Mouse (Mus musculus): ENCODE data around the gene Rims4. TPM values are rescaled to one million over a fixed set of nuclear protein-coding genes. Genes with fewer than 3 reads are reported as not detected.
A peak's percentile ranks its signal among the peaks of the same experiment; 100 is the strongest.

Rims4 gene
- polyA plus RNA-seq (2015; fragmentation: Nextera tagmentation; extraction: Ambion mirVana), result 0.25 and 0.29 TPM in 2 replicates

DNA sequence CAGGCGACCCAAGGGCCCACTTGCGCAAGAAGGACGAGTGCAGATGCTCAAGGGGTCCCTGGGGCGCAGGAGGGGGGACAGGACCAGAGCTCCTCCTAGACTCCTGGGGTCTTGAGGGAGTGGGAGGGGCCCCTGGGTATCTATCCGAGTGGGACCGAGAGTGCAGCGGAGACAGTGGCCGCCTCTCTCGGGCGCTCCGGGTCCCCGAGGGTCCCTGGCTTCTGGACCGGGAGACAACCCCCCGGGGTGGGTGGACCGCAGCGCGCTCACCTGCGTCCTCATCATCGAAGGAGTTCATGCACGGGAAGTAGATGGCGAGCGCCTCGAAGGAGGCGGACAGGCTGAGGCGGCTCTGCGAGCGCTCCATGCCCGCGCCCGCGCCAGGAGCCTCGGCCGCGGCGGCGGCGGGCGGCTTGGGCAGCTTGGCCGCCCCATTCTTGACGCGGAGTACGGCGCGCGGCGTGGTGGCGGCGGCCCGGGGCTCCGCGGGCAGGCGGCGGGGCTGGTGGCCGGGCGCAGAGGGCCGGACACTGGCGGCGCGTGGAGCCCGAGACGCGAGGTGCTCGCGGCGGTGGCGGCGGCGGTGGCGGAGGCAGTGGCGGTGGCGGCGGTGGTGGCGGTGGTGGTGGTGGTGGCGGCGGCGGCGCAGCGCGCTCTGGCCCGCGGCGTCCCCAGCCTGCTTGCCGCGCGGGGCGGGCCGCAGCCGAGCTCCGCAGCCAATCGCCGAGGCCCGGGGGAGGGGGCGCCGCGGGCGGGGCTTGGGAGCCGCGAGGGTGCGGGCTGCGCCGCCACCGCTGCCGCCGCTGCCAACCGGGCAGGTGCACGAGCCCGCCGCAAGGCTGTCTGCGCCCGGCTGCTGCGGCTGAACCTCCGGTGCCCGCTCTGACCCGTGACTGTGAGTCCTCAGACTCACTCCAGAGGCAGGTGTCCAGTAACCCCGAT lies at the start of gene Rims4:
Gene Rims4 (minus strand): TSS at position 367 of the 942 bp plus-strand sequence.
- H3K27ac ChIP-seq, result no peak within 1 kb of the TSS
- peak; percentile 66 for ATAC-seq (ENCODE audit: low FRiP score, low read depth)
- H3K9ac ChIP-seq, result peak within 1 kb of the TSS; percentile 55
- 2% methylated on average over 63 of the region's 115 CpGs for WGBS
- H3K4me3 ChIP-seq, result peak within 1 kb of the TSS; percentile 59
- peaks cover 97% of the 10 kb centered on the region for H3K27me3 ChIP-seq
- no peaks in the 10 kb centered on the region for H3K9me3 ChIP-seq
- H3K36me3 ChIP-seq, result no peaks in the 10 kb centered on the region
- peaks cover 14% of the 10 kb centered on the region for H3K4me1 ChIP-seq
- peak within 1 kb of the TSS; percentile 97 for H3K4me2 ChIP-seq (replicated peaks)

DNA sequence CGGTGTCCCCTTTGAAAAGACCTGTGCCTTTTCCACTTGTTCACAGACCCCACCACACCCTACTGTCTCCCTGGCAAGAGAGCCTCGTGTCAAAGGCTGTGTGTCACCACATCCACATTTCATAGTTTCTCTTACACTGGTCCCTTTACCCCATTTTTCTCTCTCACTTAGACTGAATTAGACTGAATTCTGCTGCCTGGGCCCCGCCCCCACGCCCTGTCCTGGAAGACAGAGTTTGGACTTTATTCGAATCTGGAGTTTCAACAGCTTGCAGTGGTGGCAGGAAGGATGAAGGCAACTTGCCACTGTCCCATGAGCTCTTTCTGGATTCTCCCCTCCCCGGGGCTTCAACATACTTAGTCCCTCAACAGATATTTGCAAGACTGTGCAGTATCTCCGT lies 47.2 kb upstream of the Rims4 start:
- Histone ChIP-seq H3K9ac (no peak overlapping the region), H3K27me3 (peaks cover 7% of the 10 kb centered on the region; the same call in 1 of the 2 replicates), H3K27ac (no peak overlapping the region), H3K36me3 (no peaks in the 10 kb centered on the region), H3K4me1 (no peaks in the 10 kb centered on the region), H3K9me3 (no peaks in the 10 kb centered on the region), H3K4me2 (replicated peaks) (no peak overlapping the region), H3K4me3 (no peak overlapping the region)
- WGBS, result 73% methylated on average over 7 of the region's 7 CpGs
- no peak for ATAC-seq (ENCODE audit: low FRiP score, low read depth)

DNA sequence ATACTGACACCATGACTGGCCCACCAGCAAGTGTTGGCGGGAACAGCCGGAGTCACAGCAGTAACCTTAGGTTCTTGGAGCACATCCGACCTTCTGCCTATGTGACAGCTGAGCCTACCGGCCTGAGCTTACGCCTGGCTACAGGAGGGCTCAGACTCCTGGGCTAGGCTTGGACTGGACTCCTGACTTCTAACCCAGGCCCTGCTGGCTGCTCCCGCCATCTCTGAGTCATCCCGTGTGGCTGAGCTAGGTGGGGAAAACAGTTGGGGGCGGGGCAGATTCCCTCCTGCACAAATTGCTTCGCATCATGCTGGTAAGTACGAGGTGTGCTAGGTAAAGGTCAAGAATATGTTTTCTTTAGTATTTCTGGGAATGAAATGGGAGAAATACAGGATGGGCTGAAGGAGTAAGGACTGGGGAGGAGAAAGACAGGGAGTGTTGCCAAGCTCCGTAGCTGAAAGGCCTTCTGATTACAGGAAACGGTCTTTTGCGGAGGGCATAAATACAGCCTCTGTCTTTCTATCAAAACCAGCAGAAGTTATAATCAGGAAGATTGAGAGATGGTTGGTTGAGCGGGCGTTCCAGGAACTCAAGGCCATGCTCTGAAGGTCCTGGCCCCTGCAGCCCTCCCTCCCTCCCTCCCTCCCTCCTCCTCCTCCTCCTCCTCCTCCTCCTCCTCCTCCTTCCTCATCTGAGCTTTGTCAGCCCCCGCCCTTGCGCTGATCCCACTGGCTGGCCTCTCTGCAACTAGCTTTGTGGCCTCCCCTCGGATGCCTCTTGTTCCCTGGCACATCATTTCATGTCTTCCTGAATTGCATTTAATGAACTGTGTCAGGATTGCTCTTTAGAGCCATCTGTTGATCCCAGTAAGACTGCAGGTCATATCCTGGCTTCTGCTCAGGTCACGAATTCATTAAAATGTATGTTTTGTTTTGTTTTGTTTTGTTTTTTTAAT lies 46.4 kb upstream of the Rims4 start:
- Histone ChIP-seq H3K36me3 (no peaks in the 10 kb centered on the region), H3K4me3 (no peak overlapping the region), H3K27me3 (peaks cover 7% of the 10 kb centered on the region; the same call in 1 of the 2 replicates), H3K4me1 (no peaks in the 10 kb centered on the region), H3K4me2 (replicated peaks) (no peak overlapping the region), H3K9ac (no peak overlapping the region), H3K9me3 (no peaks in the 10 kb centered on the region), H3K27ac (no peak overlapping the region)
- ATAC-seq (ENCODE audit: low FRiP score, low read depth), result no peak
- 67% methylated on average over 17 of the region's 19 CpGs for WGBS

DNA sequence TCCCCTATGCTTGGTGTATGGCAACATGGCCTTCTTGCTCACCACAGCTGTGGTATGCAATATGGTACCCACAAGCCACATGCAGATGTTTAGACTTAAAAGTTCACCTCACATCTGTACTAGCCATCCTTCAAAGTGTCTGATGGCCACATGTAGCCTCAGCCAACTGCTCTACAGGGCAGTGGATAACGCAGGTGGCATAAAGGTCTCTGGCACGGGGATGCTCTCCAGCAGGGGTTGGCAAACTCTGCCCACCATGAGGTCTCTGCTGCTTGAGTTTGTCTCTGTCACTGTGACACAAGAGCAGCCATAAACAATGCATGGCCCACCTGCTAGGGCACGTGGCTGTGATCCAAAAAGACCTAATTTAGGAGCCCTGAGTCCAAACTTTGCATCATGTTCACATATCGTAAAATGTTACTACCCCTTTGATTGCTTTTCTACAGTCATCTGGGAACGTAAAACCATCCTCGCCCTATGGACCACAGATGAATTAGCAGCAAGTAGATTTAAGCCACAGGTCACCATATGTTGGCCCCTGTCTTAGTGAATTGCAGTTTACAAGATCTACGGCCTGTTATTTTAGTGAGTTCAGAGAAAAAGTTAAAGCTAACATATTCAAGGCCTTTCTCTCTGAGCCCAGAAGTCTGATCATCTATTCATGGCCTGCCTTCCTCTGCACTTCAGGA lies 35.3 kb upstream of the Rims4 start:
- H3K27me3 ChIP-seq, result peaks cover 20% of the 10 kb centered on the region
- WGBS, result 19% methylated on average over 7 of the region's 7 CpGs
- no peak overlapping the region for H3K4me3 ChIP-seq
- no peak for ATAC-seq (ENCODE audit: low FRiP score, low read depth)
- H3K9ac ChIP-seq, result no peak overlapping the region
- no peak overlapping the region for H3K4me2 ChIP-seq (replicated peaks)
- peaks cover 12% of the 10 kb centered on the region for H3K4me1 ChIP-seq
- H3K27ac ChIP-seq, result no peak overlapping the region
- H3K9me3 ChIP-seq, result 0 out of 2 replicates have a peak, but pooled peaks cover 6% of the 10 kb centered on the region
- H3K36me3 ChIP-seq, result no peaks in the 10 kb centered on the region

DNA sequence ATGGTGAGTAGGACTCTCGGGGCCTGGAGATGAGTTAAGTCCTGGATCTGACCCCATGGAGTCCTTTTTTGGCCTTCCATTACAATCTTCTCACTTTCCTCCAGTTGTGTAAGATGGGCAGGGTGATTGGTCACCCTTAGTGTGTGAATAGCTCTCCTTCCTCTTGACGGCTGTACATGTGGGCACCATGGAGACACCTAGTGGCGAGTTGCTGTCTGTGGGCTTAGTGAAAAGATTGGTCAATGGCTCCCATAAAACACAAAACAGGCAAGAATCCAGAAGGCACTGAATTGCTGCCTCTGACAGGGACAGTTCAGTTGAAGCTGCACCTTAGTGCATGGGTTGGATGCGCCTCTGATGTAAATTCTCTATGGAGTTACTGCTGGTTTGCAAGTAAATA lies 33.3 kb upstream of the Rims4 start:
- Histone ChIP-seq H3K9ac (no peak overlapping the region), H3K27me3 (peaks cover 37% of the 10 kb centered on the region)
- 29% methylated on average over 4 of the region's 4 CpGs for WGBS

DNA sequence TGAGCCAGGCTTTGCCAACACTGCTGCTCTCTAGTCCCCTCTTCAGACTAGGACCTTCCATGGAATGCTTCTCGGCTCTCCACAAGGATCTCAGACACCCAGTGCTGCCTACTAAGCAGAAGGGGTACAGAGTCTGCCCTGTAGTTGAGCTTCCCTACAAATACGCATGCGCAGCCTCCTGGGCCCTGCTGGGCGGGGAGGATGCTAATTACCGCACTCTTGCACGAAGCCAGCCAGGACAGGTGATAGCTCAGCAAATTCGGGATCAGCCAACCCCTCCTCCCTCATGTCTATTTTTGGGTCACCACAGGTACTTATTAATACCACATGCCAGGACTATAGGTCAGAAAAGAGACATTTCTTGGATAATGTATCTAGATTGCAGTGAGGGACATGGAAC lies 29.5 kb upstream of the Rims4 start:
- H3K4me2 ChIP-seq (replicated peaks), result no peak overlapping the region
- no peaks in the 10 kb centered on the region for H3K9me3 ChIP-seq
- WGBS, result 60% methylated on average over 7 of the region's 7 CpGs
- peaks cover 43% of the 10 kb centered on the region for H3K27me3 ChIP-seq
- H3K4me3 ChIP-seq, result no peak overlapping the region
- no peaks in the 10 kb centered on the region for H3K36me3 ChIP-seq
- H3K4me1 ChIP-seq, result no peaks in the 10 kb centered on the region
- no peak overlapping the region for H3K27ac ChIP-seq
- no peak overlapping the region for H3K9ac ChIP-seq
- ATAC-seq (ENCODE audit: low FRiP score, low read depth), result no peak

More for the DNA sequence above, 33.3 kb upstream of the Rims4 start:
- H3K4me3 ChIP-seq, result no peak overlapping the region
- H3K36me3 ChIP-seq, result no peaks in the 10 kb centered on the region
- peaks cover 12% of the 10 kb centered on the region for H3K4me1 ChIP-seq
- no peak overlapping the region for H3K4me2 ChIP-seq (replicated peaks)
- no peak overlapping the region for H3K27ac ChIP-seq
- no peaks in the 10 kb centered on the region for H3K9me3 ChIP-seq
- no peak for ATAC-seq (ENCODE audit: low FRiP score, low read depth)

DNA sequence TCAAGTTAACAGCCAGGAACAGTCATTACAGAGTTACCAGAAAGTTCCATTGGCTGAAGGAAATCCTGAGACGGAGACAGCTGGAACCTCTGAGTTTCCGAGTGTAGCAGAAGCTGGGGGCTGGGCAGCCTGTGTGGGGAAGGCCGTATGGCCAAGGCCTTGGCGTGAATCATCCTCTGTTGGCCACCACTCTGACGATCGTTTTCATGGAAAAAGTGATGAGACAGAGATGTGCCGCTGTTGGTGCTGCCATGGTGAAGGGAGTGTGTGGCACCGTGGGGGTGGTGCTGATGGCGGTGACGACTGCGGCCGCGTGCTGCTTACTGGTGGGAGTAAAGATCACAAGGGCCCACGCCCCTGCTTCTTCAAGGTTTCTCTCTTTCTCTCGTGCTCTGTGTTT lies 27.7 kb upstream of the Rims4 start:
- no peak overlapping the region for H3K27ac ChIP-seq
- WGBS, result 78% methylated on average over 15 of the region's 15 CpGs
- H3K4me2 ChIP-seq (replicated peaks), result no peak overlapping the region
- H3K4me1 ChIP-seq, result no peaks in the 10 kb centered on the region
- no peaks in the 10 kb centered on the region for H3K9me3 ChIP-seq
- H3K4me3 ChIP-seq, result no peak overlapping the region
- ATAC-seq (ENCODE audit: low FRiP score, low read depth), result no peak
- H3K9ac ChIP-seq, result no peak overlapping the region
- H3K27me3 ChIP-seq, result peaks cover 40% of the 10 kb centered on the region
- H3K36me3 ChIP-seq, result no peaks in the 10 kb centered on the region

DNA sequence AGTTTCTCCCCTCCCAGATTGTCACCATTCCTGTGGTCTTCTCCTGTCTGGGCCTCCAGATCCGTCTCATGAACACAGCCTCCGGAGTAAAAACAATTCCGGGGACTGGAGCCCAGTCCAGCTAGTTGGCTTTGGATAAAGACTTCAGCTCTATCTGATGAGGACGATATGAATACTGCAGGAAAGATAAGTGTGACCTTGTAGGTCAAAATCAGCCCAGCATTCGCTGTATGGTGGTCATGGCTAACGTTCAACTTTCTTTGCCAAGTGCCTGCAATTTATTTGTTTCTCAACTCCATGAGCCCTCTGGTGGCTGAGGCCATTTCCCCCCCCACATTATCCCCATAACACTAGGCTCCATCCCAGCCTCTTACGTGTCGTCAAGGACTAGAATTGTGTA lies 26.0 kb upstream of the Rims4 start:
- no peak overlapping the region for H3K9ac ChIP-seq
- no peaks in the 10 kb centered on the region for H3K36me3 ChIP-seq
- no peak overlapping the region for H3K4me2 ChIP-seq (replicated peaks)
- H3K9me3 ChIP-seq, result no peaks in the 10 kb centered on the region
- no peak overlapping the region for H3K27ac ChIP-seq
- 87% methylated on average over 8 of the region's 8 CpGs for WGBS
- no peak for ATAC-seq (ENCODE audit: low FRiP score, low read depth)
- H3K27me3 ChIP-seq, result peaks cover 43% of the 10 kb centered on the region
- no peak overlapping the region for H3K4me3 ChIP-seq
- H3K4me1 ChIP-seq, result no peaks in the 10 kb centered on the region

DNA sequence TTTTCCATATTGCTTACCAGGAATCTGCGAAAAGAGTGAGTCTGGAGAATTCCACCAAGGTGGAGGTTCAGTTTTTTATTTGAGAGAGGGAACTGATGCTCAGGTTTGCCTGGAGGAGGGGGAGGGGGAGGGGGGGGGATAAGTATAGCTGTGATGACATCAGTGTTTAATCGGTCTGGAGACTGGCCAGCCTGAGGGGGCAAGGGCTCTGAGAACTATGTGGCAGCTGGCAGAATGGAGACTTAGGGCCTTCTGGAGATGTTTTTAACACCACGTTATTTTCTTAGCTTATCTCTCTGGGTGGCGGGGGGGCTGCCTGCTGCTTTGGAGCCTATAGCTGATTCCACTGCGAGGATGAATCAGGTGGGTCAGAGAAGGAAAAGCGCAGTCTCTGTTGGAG lies 24.6 kb upstream of the Rims4 start:
- H3K4me2 ChIP-seq (replicated peaks), result no peak overlapping the region
- no peaks in the 10 kb centered on the region for H3K9me3 ChIP-seq
- H3K4me1 ChIP-seq, result no peaks in the 10 kb centered on the region
- H3K4me3 ChIP-seq, result no peak overlapping the region
- H3K9ac ChIP-seq, result no peak overlapping the region
- ATAC-seq (ENCODE audit: low FRiP score, low read depth), result no peak
- no peak overlapping the region for H3K27ac ChIP-seq
- peaks cover 37% of the 10 kb centered on the region for H3K27me3 ChIP-seq
- no peaks in the 10 kb centered on the region for H3K36me3 ChIP-seq
- WGBS, result 72% methylated on average over 6 of the region's 6 CpGs

DNA sequence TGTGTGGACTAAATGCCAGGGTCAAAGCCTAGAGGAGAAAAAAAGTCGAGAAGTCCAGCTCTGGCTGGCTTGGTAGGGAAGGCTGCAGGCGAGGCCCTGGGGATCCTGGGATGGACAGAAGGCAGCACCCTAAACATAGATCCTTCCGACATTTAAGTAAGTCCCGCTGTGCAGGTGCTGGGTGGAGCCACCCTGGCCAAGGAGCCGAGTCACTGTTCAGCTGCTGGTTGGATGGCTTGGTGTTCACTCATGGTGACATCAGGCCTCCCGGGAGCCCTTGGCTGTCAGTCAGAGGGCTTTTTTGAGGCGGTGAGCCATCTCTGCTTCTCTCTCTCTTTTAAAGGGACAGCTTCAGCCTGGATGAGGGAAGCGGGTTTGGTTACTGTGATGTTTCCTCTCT lies 21.0 kb upstream of the Rims4 start:
- no peak for ATAC-seq (ENCODE audit: low FRiP score, low read depth)
- no peaks in the 10 kb centered on the region for H3K36me3 ChIP-seq
- no peaks in the 10 kb centered on the region for H3K9me3 ChIP-seq
- peaks cover 36% of the 10 kb centered on the region for H3K27me3 ChIP-seq
- H3K4me3 ChIP-seq, result no peak overlapping the region
- no peaks in the 10 kb centered on the region for H3K4me1 ChIP-seq
- H3K27ac ChIP-seq, result no peak overlapping the region
- H3K4me2 ChIP-seq (replicated peaks), result no peak overlapping the region
- WGBS, result 42% methylated on average over 8 of the region's 8 CpGs
- no peak overlapping the region for H3K9ac ChIP-seq

DNA sequence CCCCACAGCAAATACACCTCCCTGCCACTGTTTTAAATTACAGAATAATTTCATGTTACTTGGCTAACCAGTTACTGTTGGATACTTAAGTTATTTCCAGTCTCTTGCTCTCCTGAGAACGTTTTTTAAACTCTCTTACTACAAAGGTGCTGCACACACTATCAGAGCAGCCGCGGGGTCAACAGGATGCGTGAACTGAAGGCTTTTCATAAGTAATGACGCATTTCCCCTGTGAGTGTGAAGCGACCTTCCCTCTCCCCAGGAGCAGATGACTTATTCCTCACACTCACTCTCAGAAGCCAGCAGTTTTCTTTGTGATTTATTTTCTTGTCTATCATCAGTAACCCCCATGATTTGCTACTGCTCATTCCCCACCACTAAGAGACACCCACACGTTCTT lies 13.7 kb upstream of the Rims4 start:
- peaks cover 10% of the 10 kb centered on the region for H3K27me3 ChIP-seq
- no peak overlapping the region for H3K27ac ChIP-seq
- WGBS, result 30% methylated on average over 7 of the region's 7 CpGs
- ATAC-seq (ENCODE audit: low FRiP score, low read depth), result no peak
- no peaks in the 10 kb centered on the region for H3K9me3 ChIP-seq
- H3K4me1 ChIP-seq, result peaks cover 8% of the 10 kb centered on the region
- no peak overlapping the region for H3K4me2 ChIP-seq (replicated peaks)
- no peak overlapping the region for H3K4me3 ChIP-seq
- no peak overlapping the region for H3K9ac ChIP-seq
- H3K36me3 ChIP-seq, result no peaks in the 10 kb centered on the region

Data from limb, embryonic 13.5 days (tissue).